Mouse (Mus musculus) embryonic facial prominence, embryonic 13.5 days (tissue): ENCODE data around the gene Lamtor1. TPM values are rescaled to one million over a fixed set of nuclear protein-coding genes. Genes with fewer than 3 reads are reported as not detected.

Source experiments
- ATAC-seq: fragments of 200-750 bp; cut with Nextera tagmentation; 2 replicates; pipeline ENCODE4 v1.8.0; 2017; ENCODE audit warnings: low read depth; ENCODE audit not compliant: insufficient number of reproducible peaks, insufficient read depth, low FRiP score, low TSS enrichment
- H3K27ac ChIP-seq: fragments of 300-500 bp; sonication (generic); 2 replicates; pipeline ENCODE4 v1.5.1; 2015; ENCODE audit warnings: moderate library complexity, mild to moderate bottlenecking, inconsistent platforms
- H3K27me3 ChIP-seq: fragments of 300-500 bp; sonication (generic); 2 replicates; pipeline ENCODE4 v1.6.1; 2015; ENCODE audit warnings: mild to moderate bottlenecking, inconsistent platforms
- H3K36me3 ChIP-seq: fragments of 300-500 bp; sonication (generic); 2 replicates; pipeline ENCODE4 v1.6.1; 2015; ENCODE audit warnings: mild to moderate bottlenecking, inconsistent platforms
- H3K4me1 ChIP-seq: fragments of 300-500 bp; sonication (generic); 2 replicates; pipeline ENCODE4 v1.6.1; 2015; ENCODE audit warnings: inconsistent platforms
- H3K4me2 ChIP-seq: fragments of 300-500 bp; sonication (generic); 2 replicates; pipeline ENCODE4 v1.6.1; 2015; ENCODE audit warnings: moderate library complexity, mild to moderate bottlenecking, inconsistent platforms
- H3K4me3 ChIP-seq: fragments of 300-500 bp; sonication (generic); 2 replicates; pipeline ENCODE4 v1.5.1; 2015; ENCODE audit warnings: mild to moderate bottlenecking, inconsistent platforms
- H3K9ac ChIP-seq: fragments of 300-500 bp; sonication (generic); 2 replicates; pipeline ENCODE4 v1.6.1; 2015; ENCODE audit warnings: mild to moderate bottlenecking, inconsistent platforms
- H3K9me3 ChIP-seq: fragments of 300-500 bp; sonication (generic); 2 replicates; pipeline ENCODE4 v1.6.1; 2016; ENCODE audit warnings: inconsistent platforms
- WGBS: fragments of 180-500 bp; shearing (Covaris S2); methylation state at CpG from one replicate; pipeline ENCODE4 v1.1.7; 2015; ENCODE audit warnings: mixed read lengths; 5-methylcytosine and 5-hydroxymethylcytosine counted together
- polyA plus RNA-seq: library from polyadenylated mRNA; unstranded; fragments of >200 nt; fragmentation: Nextera tagmentation; extraction: Ambion mirVana; gene quantifications from 2 replicates; pipeline ENCODE4 v1.2.1, GENCODE M21; 2015

Lamtor1 gene
- polyA plus RNA-seq, 1 experiment from 2014 or later, result 168 TPM

GRCm38 (mm10) chr7:101871296-101871695 lies 34.4 kb upstream of the Lamtor1 start:
- Histone ChIP-seq H3K9me3 (no peaks in the 10 kb centered on the region), H3K27ac (no peak overlapping the region), H3K4me2 (no peak overlapping the region), H3K9ac (no peak overlapping the region), H3K4me1 (no peaks in the 10 kb centered on the region), H3K36me3 (no peaks in the 10 kb centered on the region), H3K4me3 (no peak overlapping the region), H3K27me3 (no peaks in the 10 kb centered on the region)
- WGBS, result 88% methylated on average over 3 of the region's 3 CpGs
- no peak for ATAC-seq

DNA sequence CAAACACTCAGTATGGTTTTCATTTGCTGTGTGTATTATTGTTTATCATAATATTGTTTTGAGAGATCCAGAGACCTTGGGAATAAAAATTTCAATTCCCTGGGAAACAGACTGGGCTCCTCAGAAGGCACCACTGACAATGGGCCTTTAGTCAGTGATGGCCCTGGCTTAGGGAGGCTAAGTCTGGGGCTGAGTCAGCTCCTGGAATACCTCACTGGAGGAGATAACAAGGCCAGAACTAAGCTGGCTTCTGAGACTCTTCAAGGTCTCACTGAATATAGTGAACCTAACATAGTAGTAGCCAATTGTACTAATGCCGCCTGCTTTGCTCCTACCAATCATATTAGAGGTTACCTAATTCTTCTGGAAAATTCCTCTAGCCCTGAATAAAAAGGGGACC lies 29.7 kb upstream of the Lamtor1 start:
- Histone ChIP-seq H3K4me3 (no peak overlapping the region), H3K4me1 (no peaks in the 10 kb centered on the region), H3K9ac (no peak overlapping the region), H3K27ac (no peak overlapping the region), H3K9me3 (no peaks in the 10 kb centered on the region), H3K36me3 (no peaks in the 10 kb centered on the region), H3K4me2 (no peak overlapping the region), H3K27me3 (no peaks in the 10 kb centered on the region)
- 96% methylated on average over 1 of the region's 1 CpGs for WGBS
- ATAC-seq, result no peak

- Histone ChIP-seq H3K4me2 (no peak overlapping the region), H3K4me3 (no peak overlapping the region), H3K27me3 (no peaks in the 10 kb centered on the region), H3K4me1 (no peaks in the 10 kb centered on the region), H3K9ac (no peak overlapping the region), H3K36me3 (no peaks in the 10 kb centered on the region), H3K9me3 (no peaks in the 10 kb centered on the region), H3K27ac (no peak overlapping the region)
- WGBS, result 70% methylated on average over 4 of the region's 4 CpGs
- ATAC-seq, result no peak
Observed at GRCm38 (mm10) chr7:101880855-101881254, 24.8 kb upstream of the Lamtor1 start.

DNA sequence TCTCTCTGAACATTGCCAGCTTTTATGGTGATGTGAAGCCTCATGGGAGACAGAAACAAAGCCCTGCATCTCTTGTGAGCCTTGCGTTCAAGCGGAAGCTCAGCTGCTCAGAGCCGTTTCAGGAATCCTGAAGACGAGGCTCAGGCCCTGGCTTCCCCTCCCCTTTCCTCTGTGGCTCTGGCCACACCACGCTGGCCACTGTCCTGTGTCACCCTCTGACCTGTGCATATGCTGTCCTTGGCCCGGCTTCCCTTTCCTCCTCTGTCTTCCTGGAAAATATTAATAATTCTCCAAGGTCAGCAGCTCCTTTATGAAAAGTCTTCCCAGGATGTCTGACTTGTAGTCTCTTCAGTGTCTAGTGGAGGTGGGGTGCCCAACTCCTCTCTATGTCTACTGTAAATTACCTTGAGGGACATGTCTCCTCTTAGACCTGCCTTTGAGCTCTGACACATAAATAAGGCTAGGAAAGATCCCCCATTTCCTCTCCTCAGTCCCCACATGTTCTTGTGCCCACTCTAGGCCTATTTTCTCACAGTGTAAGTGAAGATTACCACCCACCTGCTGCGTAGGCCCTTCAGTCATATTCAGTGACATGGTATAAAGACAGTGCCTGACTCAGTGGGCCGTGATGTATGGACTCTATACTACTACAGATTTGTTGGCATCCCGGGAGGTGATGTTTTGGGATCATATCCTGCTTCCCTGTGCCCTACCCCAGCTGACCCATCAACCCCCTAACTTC lies 23.1 kb upstream of the Lamtor1 start:
- Histone ChIP-seq H3K4me1 (no peaks in the 10 kb centered on the region), H3K4me3 (no peak overlapping the region), H3K27me3 (no peaks in the 10 kb centered on the region), H3K9ac (no peak overlapping the region), H3K27ac (no peak overlapping the region), H3K36me3 (no peaks in the 10 kb centered on the region), H3K9me3 (no peaks in the 10 kb centered on the region), H3K4me2 (no peak overlapping the region)
- no peak for ATAC-seq
- 72% methylated on average over 9 of the region's 9 CpGs for WGBS

DNA sequence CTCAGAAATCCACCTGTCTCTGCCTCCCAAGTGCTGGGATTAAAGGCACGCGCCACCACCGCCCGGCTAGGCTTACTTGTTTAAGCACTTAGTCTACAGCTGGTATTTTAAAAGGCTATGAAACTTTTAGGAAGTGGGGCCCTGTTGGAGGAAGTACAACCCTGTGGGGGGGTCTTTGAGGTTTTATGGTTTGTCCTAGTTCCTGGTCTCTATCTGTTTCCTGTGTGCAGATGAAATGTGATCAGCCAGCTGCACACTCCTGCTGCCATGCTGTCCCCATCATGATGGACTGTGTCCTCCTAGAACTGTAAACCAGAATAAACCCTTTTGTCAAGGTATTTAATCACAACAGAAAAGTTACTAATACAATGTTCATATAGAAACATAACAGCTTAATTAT lies 21.5 kb upstream of the Lamtor1 start:
- no peaks in the 10 kb centered on the region for H3K9me3 ChIP-seq
- WGBS, result 89% methylated on average over 4 of the region's 4 CpGs
- H3K36me3 ChIP-seq, result no peaks in the 10 kb centered on the region
- no peak overlapping the region for H3K9ac ChIP-seq
- no peak overlapping the region for H3K4me2 ChIP-seq
- H3K27me3 ChIP-seq, result no peaks in the 10 kb centered on the region
- H3K4me3 ChIP-seq, result no peak overlapping the region
- no peak overlapping the region for H3K27ac ChIP-seq
- no peak for ATAC-seq
- no peaks in the 10 kb centered on the region for H3K4me1 ChIP-seq

DNA sequence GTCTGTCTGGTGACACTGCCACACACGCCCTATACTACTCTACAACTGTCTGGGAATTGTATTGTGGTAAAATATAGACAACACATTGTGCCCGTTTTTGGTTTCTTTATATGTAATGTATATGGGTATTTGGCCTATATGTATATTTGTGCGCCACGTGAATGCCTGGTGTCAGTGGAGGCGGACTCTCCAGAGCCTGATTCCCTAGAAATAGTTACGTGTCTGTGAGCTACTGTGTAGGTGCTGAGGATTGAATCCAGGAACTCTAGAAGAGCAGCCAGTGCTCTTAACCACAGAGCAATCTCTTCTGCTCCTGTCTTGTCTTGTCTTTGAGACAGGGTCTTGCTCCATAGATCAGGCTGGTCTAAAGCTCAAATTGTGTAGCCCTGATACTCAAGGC lies 19.4 kb upstream of the Lamtor1 start:
- H3K27ac ChIP-seq, result no peak overlapping the region
- no peak overlapping the region for H3K4me3 ChIP-seq
- H3K9me3 ChIP-seq, result no peaks in the 10 kb centered on the region
- no peaks in the 10 kb centered on the region for H3K4me1 ChIP-seq
- no peak overlapping the region for H3K9ac ChIP-seq
- no peak for ATAC-seq
- no peak overlapping the region for H3K4me2 ChIP-seq
- H3K36me3 ChIP-seq, result no peaks in the 10 kb centered on the region
- whole genome bisulfite sequencing, result 78% methylated on average over 6 of the region's 6 CpGs
- H3K27me3 ChIP-seq, result no peaks in the 10 kb centered on the region

GRCm38 (mm10) chr7:101888460-101888859 lies 17.2 kb upstream of the Lamtor1 start:
- ATAC-seq, result no peak
- no peak overlapping the region for H3K4me2 ChIP-seq
- no peak overlapping the region for H3K4me3 ChIP-seq
- no peak overlapping the region for H3K27ac ChIP-seq
- no peaks in the 10 kb centered on the region for H3K9me3 ChIP-seq
- no peaks in the 10 kb centered on the region for H3K27me3 ChIP-seq
- no peaks in the 10 kb centered on the region for H3K36me3 ChIP-seq
- no peaks in the 10 kb centered on the region for H3K4me1 ChIP-seq
- H3K9ac ChIP-seq, result no peak overlapping the region
- WGBS, result 75% methylated on average over 4 of the region's 4 CpGs

- ATAC-seq, result no peak
- WGBS, result 41% methylated on average over 9 of the region's 9 CpGs
- H3K4me1 ChIP-seq, result peaks cover 9% of the 10 kb centered on the region; the same call in 1 of the 2 replicates
- H3K9me3 ChIP-seq, result no peaks in the 10 kb centered on the region
- peak overlapping the region; percentile 56 for H3K4me2 ChIP-seq
- H3K36me3 ChIP-seq, result peaks cover 6% of the 10 kb centered on the region; the same call in 1 of the 2 replicates
- H3K9ac ChIP-seq, result peak overlapping the region; percentile 64
- peak overlapping the region; percentile 68; the same call in 1 of the 2 replicates for H3K27ac ChIP-seq
- no peaks in the 10 kb centered on the region for H3K27me3 ChIP-seq
- H3K4me3 ChIP-seq, result peak overlapping the region; percentile 51
Observed at GRCm38 (mm10) chr7:101895695-101896094, 10.0 kb upstream of the Lamtor1 start.

- WGBS, result under 1% methylated on average over 57 of the region's 57 CpGs
- Histone ChIP-seq H3K36me3 (peaks cover 6% of the 10 kb centered on the region; the same call in 1 of the 2 replicates), H3K27ac (peak overlapping the region; percentile 90), H3K9ac (peak overlapping the region; percentile 64), H3K4me3 (peak overlapping the region; percentile 51), H3K9me3 (no peaks in the 10 kb centered on the region), H3K4me2 (peak overlapping the region; percentile 56), H3K27me3 (no peaks in the 10 kb centered on the region), H3K4me1 (peaks cover 9% of the 10 kb centered on the region; the same call in 1 of the 2 replicates)
- ATAC-seq, result peak; percentile 98
Observed at GRCm38 (mm10) chr7:101896104-101897066, 9.3 kb upstream of the Lamtor1 start.

DNA sequence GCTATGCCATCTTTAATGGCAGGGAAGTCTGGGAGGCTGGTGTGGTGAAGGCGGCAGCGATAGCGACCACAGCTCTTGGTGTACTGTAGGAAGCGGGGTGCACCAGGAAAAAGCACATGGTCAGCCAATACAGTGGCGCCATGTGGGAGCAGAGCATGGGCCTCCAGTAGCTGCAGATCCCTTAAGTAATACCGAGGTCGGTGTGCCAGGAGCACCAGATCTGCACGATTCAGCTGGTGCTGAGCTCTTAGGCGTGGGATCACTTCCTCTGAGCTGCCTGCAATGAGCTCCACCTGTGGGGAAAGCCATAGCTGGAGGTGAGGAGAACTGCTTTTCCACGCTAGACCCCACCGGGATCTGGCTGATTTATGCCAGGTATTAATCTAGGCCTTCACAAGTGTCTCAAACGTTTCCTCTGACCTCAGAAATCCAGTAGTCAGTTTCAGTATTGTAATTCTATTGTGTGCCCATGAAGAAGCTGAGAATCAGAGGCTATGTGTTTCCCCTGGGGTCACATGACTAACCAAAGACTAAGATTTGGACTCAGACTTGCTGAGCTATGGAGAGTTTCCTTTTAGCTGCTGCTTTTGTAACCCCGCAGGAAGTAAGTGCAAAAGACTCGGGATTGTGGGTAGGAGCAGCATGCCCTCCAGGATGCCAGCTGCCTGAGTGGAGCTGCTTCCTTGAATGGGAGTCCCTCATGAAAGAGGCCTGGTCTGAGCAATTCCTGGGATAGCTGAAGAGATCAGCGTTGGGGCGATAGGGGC lies 5.2 kb upstream of the Lamtor1 start:
- no peaks in the 10 kb centered on the region for H3K9me3 ChIP-seq
- peak overlapping the region; percentile 46 for H3K9ac ChIP-seq
- H3K27me3 ChIP-seq, result no peaks in the 10 kb centered on the region
- no peak for ATAC-seq
- peaks cover 16% of the 10 kb centered on the region for H3K4me1 ChIP-seq
- H3K27ac ChIP-seq, result no peak overlapping the region
- H3K36me3 ChIP-seq, result peaks cover 16% of the 10 kb centered on the region; the same call in 1 of the 2 replicates
- H3K4me2 ChIP-seq, result no peak overlapping the region
- WGBS, result 85% methylated on average over 16 of the region's 16 CpGs
- H3K4me3 ChIP-seq, result no peak overlapping the region

GRCm38 (mm10) chr7:101901969-101902368 lies 3.7 kb upstream of the Lamtor1 start:
- H3K4me1 ChIP-seq, result peaks cover 21% of the 10 kb centered on the region
- H3K27ac ChIP-seq, result no peak overlapping the region
- no peak overlapping the region for H3K4me2 ChIP-seq
- H3K9ac ChIP-seq, result no peak overlapping the region
- no peak for ATAC-seq
- no peaks in the 10 kb centered on the region for H3K9me3 ChIP-seq
- 92% methylated on average over 10 of the region's 10 CpGs for WGBS
- no peak overlapping the region for H3K4me3 ChIP-seq
- peaks cover 16% of the 10 kb centered on the region; the same call in 1 of the 2 replicates for H3K36me3 ChIP-seq
- no peaks in the 10 kb centered on the region for H3K27me3 ChIP-seq
